Mouse (Mus musculus) midbrain, embryonic 14.5 days (tissue): ENCODE results near the gene Gm10134. TPM values are rescaled to one million over a fixed set of nuclear protein-coding genes. Genes with fewer than 3 reads are reported as not detected.

Experiments
- ATAC-seq: fragments of 200-750 bp; cut with Nextera tagmentation; 2 replicates; pipeline ENCODE4 v1.8.0; 2017; ENCODE audit warnings: moderate number of reproducible peaks, moderate library complexity; ENCODE audit not compliant: low FRiP score, low TSS enrichment
- DNase-seq: peaks from one replicate; pipeline ENCODE4 v3.0.0-alpha.2; 2015
- H3K27ac ChIP-seq: fragments of 300-500 bp; sonication (generic); replicated peaks from 2 replicates; pipeline ENCODE4 v1.5.1; 2014; ENCODE audit warnings: mild to moderate bottlenecking, low read depth, low read length, moderate library complexity
- H3K27me3 ChIP-seq: fragments of 300-500 bp; sonication (generic); 2 replicates; pipeline ENCODE4 v1.6.1; 2014; ENCODE audit warnings: low read length, control low read depth, mixed read lengths; ENCODE audit not compliant: control insufficient read depth, insufficient read depth
- H3K36me3 ChIP-seq: fragments of 300-500 bp; sonication (generic); 2 replicates; pipeline ENCODE4 v1.6.1; 2014; ENCODE audit warnings: low read length, control low read depth; ENCODE audit not compliant: control insufficient read depth, insufficient read depth
- H3K4me1 ChIP-seq: fragments of 300-500 bp; sonication (generic); 2 replicates; pipeline ENCODE4 v1.6.1; 2014; ENCODE audit warnings: mild to moderate bottlenecking, antibody characterized with exemption, low read length, control low read depth; ENCODE audit not compliant: control insufficient read depth, insufficient read depth
- H3K4me2 ChIP-seq: fragments of 300-500 bp; sonication (generic); 2 replicates; pipeline ENCODE4 v1.6.1; 2014; ENCODE audit warnings: mild to moderate bottlenecking, low read length, moderate library complexity
- H3K4me3 ChIP-seq: fragments of 300-500 bp; sonication (generic); replicated peaks from 2 replicates; pipeline ENCODE4 v1.5.1; 2014; ENCODE audit warnings: low read depth, low read length
- H3K9ac ChIP-seq: fragments of 300-500 bp; sonication (generic); replicated peaks from 2 replicates; pipeline ENCODE4 v1.6.1; 2014; ENCODE audit warnings: mild to moderate bottlenecking, low read length, moderate library complexity
- H3K9me3 ChIP-seq: fragments of 300-500 bp; sonication (generic); 2 replicates; pipeline ENCODE4 v1.6.1; 2016; ENCODE audit warnings: low read length, control low read depth, mixed read lengths; ENCODE audit not compliant: control insufficient read depth
- WGBS: fragments of 180-500 bp; shearing (Covaris S2); extraction: QIAGEN DNeasy Blood & Tissue Kit; methylation state at CpG from one replicate; pipeline ENCODE4 v1.1.7; 2014; 5-methylcytosine and 5-hydroxymethylcytosine counted together
- polyA plus RNA-seq: library from polyadenylated mRNA; unstranded; fragments of >200 nt; fragmentation: Nextera tagmentation; extraction: Ambion mirVana; gene quantifications from 2 replicates; pipeline ENCODE4 v1.2.1, GENCODE M21; 2014

The Gm10134 gene
- polyA plus RNA-seq, 1 experiment from 2014 or later, result 1.8 TPM

DNA sequence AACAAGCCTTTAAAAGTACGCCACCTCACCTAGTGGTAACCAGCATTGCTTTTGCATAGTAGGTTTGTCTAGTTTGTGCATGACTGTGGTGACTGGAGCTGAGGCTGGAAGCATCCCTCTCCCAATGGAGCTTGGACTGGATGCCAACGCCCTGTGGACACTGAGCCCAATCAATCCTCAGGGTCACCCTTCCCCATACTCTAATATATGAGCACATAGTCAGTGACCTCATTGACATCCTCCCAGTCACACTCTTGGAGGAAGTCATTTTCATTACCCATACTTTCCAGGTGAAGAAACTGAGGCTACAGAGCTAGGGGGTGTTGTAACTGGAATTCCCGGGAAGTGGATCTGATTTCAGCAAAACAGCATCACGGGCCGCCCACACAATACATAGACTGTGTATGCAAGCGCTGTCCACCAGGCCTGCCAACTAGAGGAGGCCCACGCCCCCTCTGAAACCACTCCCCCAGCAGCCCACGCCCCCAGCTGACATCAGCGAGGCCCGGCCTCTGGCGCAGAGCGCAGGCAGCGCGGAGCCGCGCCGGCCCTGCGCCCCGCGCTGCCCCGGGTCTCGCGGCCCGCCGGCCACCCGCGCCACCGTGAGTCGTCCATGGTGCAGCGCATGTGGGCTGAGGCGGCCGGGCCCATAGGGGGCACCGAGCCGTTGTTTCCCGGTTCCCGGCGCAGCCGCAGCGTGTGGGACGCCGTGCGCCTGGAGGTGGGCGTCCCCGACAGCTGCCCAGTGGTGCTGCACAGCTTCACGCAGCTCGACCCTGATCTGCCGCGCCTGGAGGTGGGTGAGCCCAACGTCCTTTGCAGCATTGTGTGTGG lies 27.3 kb downstream of the Gm10134 start:
- ATAC-seq (peak; percentile 86), DNase-seq (peak; percentile 91)
- 3% methylated on average over 49 of the region's 49 CpGs for WGBS

DNA sequence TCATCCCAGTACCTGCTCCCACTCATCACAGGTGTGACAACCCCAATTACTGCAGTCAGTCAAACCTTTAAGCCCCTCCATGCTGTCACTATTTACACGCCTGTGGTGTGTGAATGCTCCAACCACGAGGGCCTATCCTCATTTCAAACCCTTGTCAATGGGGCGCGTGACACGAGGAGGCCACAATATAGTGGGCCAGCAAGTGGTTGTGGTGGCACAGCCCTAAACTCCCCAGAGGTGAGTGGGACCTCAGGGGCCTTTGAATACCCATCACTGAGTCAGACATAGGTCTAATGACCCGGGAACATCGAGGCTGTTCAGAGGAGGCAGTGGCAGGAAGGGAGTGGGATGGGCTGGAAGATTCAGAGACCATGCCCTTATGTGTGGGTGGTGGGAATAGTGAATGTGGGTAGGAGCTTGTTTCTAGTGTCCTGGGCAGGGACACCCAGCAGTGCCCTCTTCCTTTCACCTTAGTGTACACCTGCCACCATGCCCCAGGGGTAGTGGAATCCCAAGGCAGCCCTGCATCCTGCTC lies 28.1 kb downstream of the Gm10134 start:
- ATAC-seq (peak; percentile 10; the same call in 1 of the 2 replicates), DNase-seq (no peak)
- peak overlapping the region; percentile 48 for H3K4me3 ChIP-seq
- peak overlapping the region; percentile 69 for H3K9ac ChIP-seq
- no peaks in the 10 kb centered on the region for H3K27me3 ChIP-seq
- H3K4me1 ChIP-seq, result peaks cover 88% of the 10 kb centered on the region
- H3K36me3 ChIP-seq, result no peaks in the 10 kb centered on the region
- peak overlapping the region; percentile 74 for H3K4me2 ChIP-seq
- H3K9me3 ChIP-seq, result no peaks in the 10 kb centered on the region
- WGBS, result 59% methylated on average over 7 of the region's 7 CpGs
- peak overlapping the region; percentile 82 for H3K27ac ChIP-seq

More for the DNA sequence above, 27.3 kb downstream of the Gm10134 start:
- Histone ChIP-seq H3K4me2 (peak overlapping the region; percentile 74), H3K4me3 (peak overlapping the region; percentile 48), H3K27ac (peak overlapping the region; percentile 82), H3K4me1 (peaks cover 86% of the 10 kb centered on the region), H3K36me3 (no peaks in the 10 kb centered on the region), H3K9me3 (no peaks in the 10 kb centered on the region), H3K9ac (peak overlapping the region; percentile 69), H3K27me3 (no peaks in the 10 kb centered on the region)

DNA sequence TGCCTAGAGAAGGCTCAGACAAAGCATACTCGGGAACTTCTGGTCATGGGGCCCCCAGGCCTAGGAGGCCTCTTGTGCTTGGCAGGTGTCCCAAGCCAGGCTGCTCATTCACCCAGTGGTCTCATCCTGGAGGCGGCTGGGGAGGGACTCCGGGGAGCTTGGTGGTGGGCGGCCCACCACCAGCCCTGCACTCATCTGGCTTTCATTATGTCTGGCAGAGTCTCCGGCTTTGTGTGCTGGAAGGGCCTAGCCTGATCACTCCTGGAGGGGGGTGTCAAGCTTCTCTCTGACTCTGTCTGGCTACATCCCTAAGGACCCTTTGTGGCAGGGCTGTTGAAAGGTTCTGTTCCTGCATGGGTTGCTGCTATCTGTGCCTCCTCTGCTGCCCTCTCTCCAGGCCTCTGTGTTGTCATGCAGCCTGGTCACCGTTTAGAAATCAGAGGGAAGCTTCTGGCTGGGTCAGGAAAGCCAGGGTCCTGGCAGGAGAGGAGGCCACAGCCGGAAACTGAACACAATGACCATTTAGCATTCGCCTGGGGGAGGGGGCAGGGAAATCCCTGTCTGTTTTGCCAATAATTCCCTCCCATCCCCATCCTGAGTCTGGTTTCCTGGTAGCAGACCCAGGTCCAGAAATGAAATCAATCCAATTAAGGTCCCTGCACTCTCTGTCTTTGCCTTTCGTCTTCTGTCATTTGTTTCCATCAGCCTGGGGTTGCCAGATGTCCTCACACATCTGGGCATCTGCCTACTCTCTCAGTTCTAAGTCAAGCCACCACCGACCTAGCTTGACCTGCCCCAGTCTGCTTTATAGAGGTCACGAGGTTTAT lies 28.8 kb downstream of the Gm10134 start:
- Histone ChIP-seq H3K4me3 (peak overlapping the region; percentile 25), H3K4me2 (peak overlapping the region; percentile 74), H3K9ac (peak overlapping the region; percentile 69), H3K27me3 (no peaks in the 10 kb centered on the region), H3K9me3 (no peaks in the 10 kb centered on the region), H3K4me1 (peaks cover 91% of the 10 kb centered on the region), H3K27ac (peak overlapping the region; percentile 82), H3K36me3 (no peaks in the 10 kb centered on the region)
- peak; percentile 22 for ATAC-seq
- DNase-seq, result peak; percentile 63
- 24% methylated on average over 11 of the region's 11 CpGs for WGBS

DNA sequence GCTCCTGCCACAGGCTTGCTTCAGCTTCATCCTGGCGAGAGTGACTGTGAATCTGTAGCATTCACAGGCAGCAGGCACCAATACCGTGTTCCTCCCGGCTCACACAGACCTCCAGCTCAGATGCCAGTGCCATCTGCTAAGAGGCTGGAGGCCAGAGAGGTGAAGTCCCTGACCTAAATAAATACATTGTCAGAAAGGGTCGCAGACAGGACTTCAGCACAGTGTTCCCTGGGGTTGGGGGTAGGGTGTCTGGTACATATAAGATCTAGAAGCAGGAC lies 29.3 kb downstream of the Gm10134 start:
- no peak overlapping the region for H3K4me3 ChIP-seq
- peak overlapping the region; percentile 69 for H3K9ac ChIP-seq
- H3K4me1 ChIP-seq, result peaks cover 91% of the 10 kb centered on the region
- H3K9me3 ChIP-seq, result no peaks in the 10 kb centered on the region
- 53% methylated on average over 4 of the region's 4 CpGs for WGBS
- no peak for ATAC-seq
- no peak for DNase-seq
- H3K27ac ChIP-seq, result peak overlapping the region; percentile 82
- peak overlapping the region; percentile 74 for H3K4me2 ChIP-seq
- no peaks in the 10 kb centered on the region for H3K36me3 ChIP-seq
- no peaks in the 10 kb centered on the region for H3K27me3 ChIP-seq

DNA sequence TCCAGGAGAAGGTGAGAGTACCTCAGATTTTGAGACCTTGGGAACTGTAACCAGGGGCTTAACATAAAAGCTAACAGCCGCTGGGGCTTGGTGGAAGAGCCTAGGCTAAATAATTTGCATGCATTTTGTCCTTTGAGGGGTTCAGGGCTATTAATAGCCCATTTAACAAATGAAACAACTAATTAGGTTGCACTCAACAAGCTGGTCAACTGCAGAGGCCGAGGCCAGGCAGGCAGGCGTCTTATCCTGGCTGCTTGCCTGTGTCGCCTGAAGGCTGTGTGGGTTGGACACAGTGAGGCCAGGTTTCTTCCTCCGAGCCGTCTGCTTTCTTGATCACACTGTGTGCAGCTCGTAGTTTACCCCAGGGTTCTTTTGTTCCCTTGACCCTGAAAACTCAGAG lies 29.8 kb downstream of the Gm10134 start:
- ATAC-seq, result no peak
- Histone ChIP-seq H3K27ac (peak overlapping the region; percentile 82), H3K4me2 (peak overlapping the region; percentile 74), H3K4me1 (peaks cover 89% of the 10 kb centered on the region), H3K27me3 (no peaks in the 10 kb centered on the region), H3K36me3 (no peaks in the 10 kb centered on the region), H3K9ac (peak overlapping the region; percentile 69), H3K4me3 (no peak overlapping the region), H3K9me3 (no peaks in the 10 kb centered on the region)
- WGBS, result 38% methylated on average over 7 of the region's 7 CpGs
- DNase-seq, result peak; percentile 22

DNA sequence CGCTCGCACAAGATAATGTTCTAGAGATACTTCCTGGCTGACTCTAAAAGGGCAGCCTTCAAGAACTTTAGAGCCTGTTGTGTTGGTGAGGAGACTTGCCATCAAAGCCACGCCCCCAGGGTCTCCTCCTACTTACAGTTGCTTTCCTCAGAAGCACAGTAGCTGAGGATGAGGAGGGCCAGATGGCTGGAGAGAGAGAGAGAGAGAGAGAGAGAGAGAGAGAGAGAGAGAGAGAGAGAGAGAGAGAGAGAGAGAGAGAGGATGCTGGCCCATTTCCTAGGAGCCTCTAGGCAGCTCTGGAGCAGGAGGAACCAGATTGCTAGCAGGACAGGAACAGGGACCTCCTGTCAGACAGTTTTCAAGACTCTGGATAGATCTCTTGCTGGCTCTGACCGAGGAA lies 30.3 kb downstream of the Gm10134 start:
- Histone ChIP-seq H3K9ac (no peak overlapping the region), H3K4me1 (peaks cover 88% of the 10 kb centered on the region), H3K4me2 (no peak overlapping the region; the same call in 1 of the 2 replicates), H3K9me3 (no peaks in the 10 kb centered on the region), H3K4me3 (no peak overlapping the region), H3K27me3 (no peaks in the 10 kb centered on the region), H3K36me3 (no peaks in the 10 kb centered on the region), H3K27ac (peak overlapping the region; percentile 82)
- DNase-seq, result no peak
- ATAC-seq, result no peak
- 79% methylated on average over 4 of the region's 4 CpGs for WGBS

DNA sequence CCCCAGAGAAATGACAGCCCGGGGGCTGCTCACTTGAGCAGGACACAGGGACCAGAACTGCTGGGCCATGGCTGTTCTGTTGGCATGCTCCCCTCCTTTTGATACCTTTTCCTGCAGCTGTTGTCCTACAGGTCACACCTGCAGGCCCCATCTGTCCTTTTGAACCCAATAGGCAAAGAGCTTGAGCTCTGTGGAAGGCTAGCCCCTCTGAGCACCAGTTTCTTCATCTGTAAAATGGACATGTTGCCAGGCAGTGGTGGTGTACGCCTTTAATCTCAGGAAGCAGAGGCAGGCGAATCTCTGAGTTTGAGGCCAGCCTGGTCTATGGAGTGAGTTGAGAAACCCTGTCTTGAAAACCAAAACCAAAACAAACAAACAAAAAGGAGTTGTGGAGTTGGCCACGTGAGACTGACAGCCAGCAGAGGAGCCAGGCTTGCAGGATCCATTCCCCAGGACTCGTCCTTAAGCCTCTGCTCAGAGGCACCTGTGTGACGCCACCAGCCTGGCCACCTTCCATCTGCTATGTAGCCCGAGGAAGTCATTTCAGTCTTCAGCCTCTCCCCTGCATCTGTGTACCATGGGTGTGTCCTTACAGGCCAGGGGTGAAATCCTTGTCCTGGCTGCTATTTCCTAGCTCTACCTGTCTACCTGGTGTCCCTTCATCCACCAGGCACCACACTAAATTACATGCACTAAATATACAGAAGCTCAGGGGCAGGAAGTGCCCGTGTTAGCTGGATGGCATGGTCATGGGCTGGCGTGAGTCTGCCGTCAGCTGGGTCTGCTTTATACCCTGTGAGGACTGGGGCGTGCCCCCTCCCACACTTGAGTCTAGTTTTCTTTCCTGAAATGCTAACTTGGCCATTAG lies 31.1 kb downstream of the Gm10134 start:
- Histone ChIP-seq H3K9me3 (no peaks in the 10 kb centered on the region), H3K9ac (no peak overlapping the region), H3K4me3 (no peak overlapping the region), H3K27ac (peak overlapping the region; percentile 77), H3K4me2 (no peak overlapping the region), H3K4me1 (peaks cover 81% of the 10 kb centered on the region), H3K36me3 (peaks cover 4% of the 10 kb centered on the region), H3K27me3 (no peaks in the 10 kb centered on the region)
- WGBS, result 70% methylated on average over 11 of the region's 11 CpGs
- ATAC-seq (no peak), DNase-seq (no peak)

DNA sequence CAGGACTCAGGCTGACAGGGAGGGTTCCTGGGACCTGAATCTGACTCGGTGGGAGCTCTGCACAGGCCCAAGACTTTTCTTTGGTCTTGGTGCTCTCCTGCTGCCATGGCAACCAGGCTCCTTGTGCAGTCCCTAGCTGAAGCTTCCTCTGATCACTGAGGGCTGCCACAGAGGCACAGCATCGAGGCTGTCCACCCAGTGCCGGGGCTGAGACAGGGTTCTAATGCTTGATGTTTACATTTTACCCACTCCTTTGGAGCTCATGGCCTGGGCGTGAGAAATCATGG lies 31.7 kb downstream of the Gm10134 start:
- Histone ChIP-seq H3K9me3 (no peaks in the 10 kb centered on the region), H3K36me3 (peaks cover 10% of the 10 kb centered on the region), H3K27me3 (no peaks in the 10 kb centered on the region), H3K4me3 (no peak overlapping the region), H3K9ac (no peak overlapping the region; the same call in 1 of the 2 replicates), H3K4me1 (peaks cover 76% of the 10 kb centered on the region), H3K4me2 (peak overlapping the region; percentile 19; the same call in 1 of the 2 replicates), H3K27ac (peak overlapping the region; percentile 77)
- ATAC-seq (no peak), DNase-seq (peak; percentile 76)
- WGBS, result 16% methylated on average over 4 of the region's 4 CpGs
